Mouse (Mus musculus) thymus, postnatal 14 days (tissue): ENCODE data around the gene Igfbp5.

Experiments used
- DNase-seq: peaks from one replicate; pipeline ENCODE4 v3.0.0; 2021

Gene Igfbp5

GRCm38 (mm10) chr1:72868429-72869215, 6.1 kb downstream of the Igfbp5 start:
- no peak for DNase-seq

GRCm38 (mm10) chr1:72867346-72867745, 7.3 kb downstream of the Igfbp5 start:
- no peak for DNase-seq

GRCm38 (mm10) chr1:72866417-72866816, 8.3 kb downstream of the Igfbp5 start:
- DNase-seq, result no peak

- DNase-seq, result peak; percentile 48
These were observed 8.8 kb downstream of the Igfbp5 start for GRCm38 (mm10) chr1:72865900-72866299.

GRCm38 (mm10) chr1:72864272-72864671, 10.4 kb downstream of the Igfbp5 start:
- DNase-seq, result no peak

- DNase-seq, result no peak
These were observed 11.0 kb downstream of the Igfbp5 start for GRCm38 (mm10) chr1:72863692-72864091.

- no peak for DNase-seq
These were observed 12.4 kb downstream of the Igfbp5 start for GRCm38 (mm10) chr1:72862248-72862647.

- DNase-seq, result no peak
These were observed 13.0 kb downstream of the Igfbp5 start for GRCm38 (mm10) chr1:72861702-72862101.

GRCm38 (mm10) chr1:72860502-72860901, 14.2 kb downstream of the Igfbp5 start:
- DNase-seq, result no peak

- no peak for DNase-seq
These were observed 14.7 kb downstream of the Igfbp5 start for GRCm38 (mm10) chr1:72859963-72860362.

- DNase-seq, result no peak
These were observed 15.8 kb downstream of the Igfbp5 start for GRCm38 (mm10) chr1:72858874-72859273.

- DNase-seq, result no peak
These were observed 16.4 kb downstream of the Igfbp5 start for GRCm38 (mm10) chr1:72858286-72858685.

- DNase-seq, result no peak
These were observed 17.1 kb downstream of the Igfbp5 start for GRCm38 (mm10) chr1:72857631-72858030.

GRCm38 (mm10) chr1:72857142-72857541, 17.5 kb downstream of the Igfbp5 start:
- DNase-seq, result no peak

GRCm38 (mm10) chr1:72856209-72856909, 18.3 kb downstream of the Igfbp5 start:
- no peak for DNase-seq

- no peak for DNase-seq
These were observed 19.0 kb downstream of the Igfbp5 start for GRCm38 (mm10) chr1:72855729-72856128.

GRCm38 (mm10) chr1:72854337-72855237, 20.1 kb downstream of the Igfbp5 start:
- no peak for DNase-seq

GRCm38 (mm10) chr1:72853759-72854158, 20.9 kb downstream of the Igfbp5 start:
- DNase-seq, result no peak

GRCm38 (mm10) chr1:72849037-72849436, 25.6 kb downstream of the Igfbp5 start:
- no peak for DNase-seq

GRCm38 (mm10) chr1:72847849-72848380, 26.8 kb downstream of the Igfbp5 start:
- no peak for DNase-seq

GRCm38 (mm10) chr1:72844675-72845074, 30.0 kb downstream of the Igfbp5 start:
- DNase-seq, result no peak

- no peak for DNase-seq
These were observed 31.8 kb downstream of the Igfbp5 start for GRCm38 (mm10) chr1:72842666-72843459.
